Mouse (Mus musculus) limb, embryonic 14.5 days (tissue): ENCODE measurements around the gene Sele. TPM values are rescaled to one million over a fixed set of nuclear protein-coding genes. Genes with fewer than 3 reads are reported as not detected.
"Not testable (repeated sequence)": the region's sequence is repeated elsewhere in the genome, so short reads cannot be mapped to it uniquely, and the experiment has no call there.

Source experiments
- ATAC-seq: fragments of 200-750 bp; cut with Nextera tagmentation; 2 replicates; pipeline ENCODE4 v1.8.0; 2017; ENCODE audit warnings: low read depth, moderate number of reproducible peaks, moderate TSS enrichment; ENCODE audit not compliant: low FRiP score
- DNase-seq: peaks from one replicate; pipeline ENCODE4 v3.0.0-alpha.2; 2015; ENCODE audit warnings: low spot score
- H3K27ac ChIP-seq: fragments of 300-500 bp; sonication (generic); replicated peaks from 2 replicates; pipeline ENCODE4 v1.5.1; 2014; ENCODE audit warnings: low read depth, mild to moderate bottlenecking, low read length, moderate library complexity, mixed read lengths
- H3K27me3 ChIP-seq: fragments of 300-500 bp; sonication (generic); 2 replicates; pipeline ENCODE4 v1.6.1; 2014; ENCODE audit warnings: low read length, mixed read lengths; ENCODE audit not compliant: control insufficient read depth, insufficient read depth
- H3K36me3 ChIP-seq: fragments of 300-500 bp; sonication (generic); 2 replicates; pipeline ENCODE4 v1.6.1; 2014; ENCODE audit warnings: mild to moderate bottlenecking, low read length, moderate library complexity, mixed read lengths; ENCODE audit not compliant: control insufficient read depth, insufficient read depth
- H3K4me1 ChIP-seq: fragments of 300-500 bp; sonication (generic); 2 replicates; pipeline ENCODE4 v1.6.1; 2014; ENCODE audit warnings: antibody characterized with exemption, low read length, mixed read lengths; ENCODE audit not compliant: control insufficient read depth, insufficient read depth
- H3K4me2 ChIP-seq: fragments of 300-500 bp; sonication (generic); replicated peaks from 2 replicates; pipeline ENCODE4 v1.6.1; 2014; ENCODE audit warnings: low read depth, mild to moderate bottlenecking, low read length, moderate library complexity; ENCODE audit not compliant: severe bottlenecking
- H3K4me3 ChIP-seq: fragments of 300-500 bp; sonication (generic); replicated peaks from 2 replicates; pipeline ENCODE4 v1.5.1; 2014; ENCODE audit warnings: low read length
- H3K9ac ChIP-seq: fragments of 300-500 bp; sonication (generic); 2 replicates; pipeline ENCODE4 v1.6.1; 2014; ENCODE audit warnings: mild to moderate bottlenecking, low read depth, low read length, moderate library complexity; ENCODE audit not compliant: severe bottlenecking
- H3K9me3 ChIP-seq: fragments of 300-500 bp; sonication (generic); 2 replicates; pipeline ENCODE4 v1.6.1; 2016; ENCODE audit warnings: low read length; ENCODE audit not compliant: control insufficient read depth
- POLR2A ChIP-seq: fragments of 200-500 bp; IDR thresholded peaks from 2 replicates; pipeline ENCODE4 v1.8.0; 2012; ENCODE audit warnings: inconsistent platforms, mild to moderate bottlenecking, moderate library complexity, borderline replicate concordance; ENCODE audit not compliant: insufficient read depth, insufficient read length; ENCODE audit errors: extremely low read depth
- WGBS: fragments of 180-500 bp; shearing (Covaris S2); extraction: QIAGEN DNeasy Blood & Tissue Kit; methylation state at CpG from one replicate; pipeline ENCODE4 v1.1.7; 2014; 5-methylcytosine and 5-hydroxymethylcytosine counted together
- polyA plus RNA-seq, 2 experiments: library from polyadenylated mRNA; depleted of rRNA in 1 of 2; stranded (reverse) in 1 of 2; unstranded in 1 of 2; fragments of >200 nt; fragmentation: Nextera tagmentation in 1 of 2; extraction: Ambion mirVana in 1 of 2; gene quantifications; 2 replicates each; pipeline versions ENCODE4 v1.2.1 to v1.2.3; 2012 to 2014

Sele gene
- polyA plus RNA-seq, 2 experiments: 0.14 TPM; not detected in 1

GRCm38 (mm10) chr1:164018221-164018896 lies 29.7 kb upstream of the Sele start:
- H3K27me3 ChIP-seq: no peaks in the 10 kb centered on the region
- H3K9ac ChIP-seq: no peak overlapping the region
- no peaks in the 10 kb centered on the region for H3K36me3 ChIP-seq
- H3K4me2 ChIP-seq: no peak overlapping the region
- no peak for DNase-seq
- no peaks in the 10 kb centered on the region for H3K4me1 ChIP-seq
- 80% methylated on average over 16 of the region's 16 CpGs for WGBS
- no peak for TF ChIP-seq POLR2A
- no peak overlapping the region for H3K4me3 ChIP-seq
- no peak for ATAC-seq
- H3K9me3 ChIP-seq: no peaks in the 10 kb centered on the region
- no peak overlapping the region for H3K27ac ChIP-seq

DNA sequence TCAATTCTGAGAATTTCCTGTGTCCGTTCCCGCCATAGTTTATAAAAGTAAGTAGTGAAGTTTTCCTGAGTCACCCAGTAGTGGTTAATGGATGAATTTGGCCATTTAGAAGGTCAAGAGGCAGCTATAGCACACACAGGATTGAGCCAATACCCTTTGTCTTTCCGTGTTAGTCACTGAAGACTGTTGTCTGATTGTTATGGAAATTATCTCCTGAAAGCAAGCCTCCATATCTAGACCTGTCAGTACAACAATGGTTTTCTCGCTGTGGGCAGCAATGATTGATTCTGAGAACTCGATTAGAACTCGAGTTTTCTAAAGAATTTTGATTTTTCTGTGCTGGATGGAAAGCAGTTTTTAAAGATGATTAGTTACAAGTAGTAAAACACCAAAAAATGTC lies 28.2 kb upstream of the Sele start:
- H3K9me3 ChIP-seq: no peaks in the 10 kb centered on the region
- WGBS: 79% methylated on average over 6 of the region's 6 CpGs

GRCm38 (mm10) chr1:164020746-164021145 lies 27.3 kb upstream of the Sele start:
- DNase-seq, H3K27ac ChIP-seq, H3K4me1 ChIP-seq, ATAC-seq, H3K36me3 ChIP-seq, H3K9me3 ChIP-seq, H3K4me3 ChIP-seq, H3K9ac ChIP-seq, H3K4me2 ChIP-seq, H3K27me3 ChIP-seq: not testable (repeated sequence)
- 85% methylated on average over 3 of the region's 3 CpGs for WGBS

More for the DNA sequence above, 28.2 kb upstream of the Sele start:
- ATAC-seq: no peak
- no peak for DNase-seq
- Histone ChIP-seq H3K4me2 (no peak overlapping the region), H3K36me3 (no peaks in the 10 kb centered on the region), H3K4me1 (no peaks in the 10 kb centered on the region), H3K4me3 (no peak overlapping the region), H3K27ac (no peak overlapping the region), H3K9ac (no peak overlapping the region), H3K27me3 (no peaks in the 10 kb centered on the region)
- no peak for TF ChIP-seq POLR2A

GRCm38 (mm10) chr1:164022106-164022505 lies 25.9 kb upstream of the Sele start:
- H3K27me3 ChIP-seq, H3K4me1 ChIP-seq, H3K9ac ChIP-seq, H3K9me3 ChIP-seq, ATAC-seq, H3K36me3 ChIP-seq, H3K4me3 ChIP-seq, H3K27ac ChIP-seq, DNase-seq, H3K4me2 ChIP-seq: not testable (repeated sequence)
- 73% methylated on average over 5 of the region's 5 CpGs for WGBS

DNA sequence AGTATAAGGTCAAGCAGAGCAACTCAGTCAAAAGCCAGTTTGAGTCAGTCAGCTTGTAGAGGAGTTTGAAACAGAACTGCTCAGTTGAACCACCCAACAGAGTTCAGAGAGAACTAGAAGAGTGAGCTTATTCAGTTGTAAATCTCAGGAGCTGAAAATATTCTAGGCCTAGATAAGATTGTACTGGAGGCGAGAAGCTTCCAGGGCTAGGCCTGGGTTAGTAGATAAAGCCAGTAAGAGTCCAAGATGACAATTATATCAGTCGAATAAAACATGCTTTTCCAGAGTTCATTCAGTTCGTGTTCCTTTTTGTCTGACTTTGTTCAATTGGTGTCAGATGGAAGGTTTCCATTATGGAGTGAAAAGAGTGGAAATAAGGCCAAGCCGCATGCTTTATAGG lies 22.3 kb upstream of the Sele start:
- Histone ChIP-seq H3K4me1 (no peaks in the 10 kb centered on the region), H3K4me3 (no peak overlapping the region), H3K9me3 (no peaks in the 10 kb centered on the region), H3K9ac (no peak overlapping the region), H3K27me3 (no peaks in the 10 kb centered on the region), H3K4me2 (no peak overlapping the region), H3K27ac (no peak overlapping the region), H3K36me3 (no peaks in the 10 kb centered on the region)
- DNase-seq (no peak), ATAC-seq (no peak)
- no peak for TF ChIP-seq POLR2A
- 80% methylated on average over 4 of the region's 4 CpGs for WGBS

DNA sequence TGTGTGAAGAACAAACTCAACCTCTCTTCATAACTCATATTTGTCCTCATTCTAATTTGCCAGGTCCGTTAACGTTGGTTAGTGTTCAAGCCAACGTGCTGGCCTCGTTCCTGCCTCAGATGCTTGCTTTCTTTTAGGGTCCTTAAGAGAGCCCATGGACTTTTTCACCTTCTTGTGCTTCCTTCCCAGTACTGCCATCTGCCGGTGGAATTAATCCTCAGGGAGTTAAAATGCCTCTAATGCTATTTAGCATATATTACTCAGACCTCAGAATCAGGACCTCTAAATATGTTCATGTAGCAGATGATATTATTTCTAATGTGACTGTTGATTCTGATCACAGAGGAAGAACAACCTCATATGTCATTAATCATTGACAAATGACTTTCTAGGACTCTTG lies 20.6 kb upstream of the Sele start:
- Histone ChIP-seq H3K4me1 (no peaks in the 10 kb centered on the region), H3K36me3 (no peaks in the 10 kb centered on the region), H3K9ac (no peak overlapping the region), H3K9me3 (no peaks in the 10 kb centered on the region), H3K4me2 (no peak overlapping the region), H3K4me3 (no peak overlapping the region), H3K27ac (no peak overlapping the region), H3K27me3 (no peaks in the 10 kb centered on the region)
- ATAC-seq: no peak
- WGBS: 49% methylated on average over 5 of the region's 5 CpGs
- no peak for TF ChIP-seq POLR2A
- no peak for DNase-seq
